Comparison of ENCODE assay signal across 20 mouse cellular contexts in the genomic region with DNA sequence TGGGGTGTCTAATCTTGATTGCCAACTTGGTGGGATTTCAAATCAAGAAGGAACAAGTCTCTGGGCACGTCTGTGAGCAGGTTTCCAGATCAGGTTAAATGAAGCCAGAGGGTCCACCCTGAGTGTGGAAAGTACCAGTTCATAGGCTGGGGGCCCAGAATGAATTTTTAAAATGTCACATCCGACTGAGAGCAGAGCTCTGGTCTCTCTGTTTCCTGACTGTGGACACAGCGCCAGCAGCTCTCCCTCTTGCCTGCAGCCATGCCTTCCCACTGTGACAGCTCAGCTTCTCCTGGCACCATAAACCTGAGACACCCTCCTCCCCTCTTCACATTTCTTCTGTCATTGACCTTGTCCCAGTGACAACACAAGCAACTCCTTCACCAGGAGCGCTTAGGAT. TPM values are rescaled to one million over a fixed set of nuclear protein-coding genes. Genes with fewer than 3 reads are reported as not detected.
DNase-seq lines count a peak whose midpoint lies in the region; ATAC-seq and TF ChIP-seq lines count a peak whose summit lies in the region.
"Had no signal": no experiment of that assay in that cellular context is flagged by ENCODE, and none has a peak within 500 bp of the region (broad histone marks: within the 10 kb centered on the region; RNA-seq: fewer than 3 reads in every experiment).

No protein-coding gene starts in this region.

- peak; percentile 52 to 69 for DNase-seq in cerebellum, adult 2 months
- DNase-seq in heart, adult 11 months: peak; percentile 62
- DNase-seq in heart, postnatal 4 days: no peak
- no peak for DNase-seq in hindbrain, postnatal 0 days (ENCODE audit: low spot score)
- peak; percentile 53 to 67 for DNase-seq in cerebellum, postnatal 25 days
- DNase-seq: adrenal gland, postnatal 14 days; gastrocnemius, postnatal 25 days; kidney, adult 11 months; kidney, adult 9 months had no signal

- no peak for TF ChIP-seq POLR2A in cerebellum, adult 2 months (IDR thresholded peaks at IDR 0.05; ENCODE audit: borderline replicate concordance, insufficient read depth, low read length)

- peak overlapping the region; percentile 68 for H3K27ac ChIP-seq in cerebellum, adult 2 months (ENCODE audit: insufficient read depth, low read length)
- H3K27ac ChIP-seq in hindbrain, postnatal 0 days: peak overlapping the region; percentile 52
- no peak overlapping the region for H3K27ac ChIP-seq in hindbrain, embryonic 12.5 days
- no peak overlapping the region for H3K27ac ChIP-seq in intestine, embryonic 16.5 days (ENCODE audit: low read length)
- H3K27ac ChIP-seq: embryonic facial prominence, embryonic 13.5 days; forebrain, embryonic 12.5 days; hindbrain, embryonic 10.5 days; hindbrain, embryonic 15.5 days; kidney, postnatal 0 days had no signal

- H3K4me1 ChIP-seq in cerebellum, adult 2 months (ENCODE audit: control insufficient read depth, insufficient read depth, low read length): peaks cover 23% of the 10 kb centered on the region
- H3K4me1 ChIP-seq in hindbrain, postnatal 0 days (ENCODE audit: insufficient read depth, low read length): no peaks in the 10 kb centered on the region
- H3K4me1 ChIP-seq in hindbrain, embryonic 12.5 days: 0 out of 2 replicates have a peak, but pooled peaks cover 4% of the 10 kb centered on the region
- H3K4me1 ChIP-seq in intestine, embryonic 16.5 days (ENCODE audit: control insufficient read depth, insufficient read depth, low read length): peaks cover 12% of the 10 kb centered on the region

- no peak for ATAC-seq in cerebellum, adult (ENCODE audit: insufficient number of reproducible peaks, low FRiP score, low TSS enrichment)
- no peak for ATAC-seq in hindbrain, postnatal 0 days
- no peak for ATAC-seq in hindbrain, embryonic 12.5 days (ENCODE audit: low FRiP score)
- ATAC-seq in intestine, embryonic 16.5 days: no peak
- ATAC-seq: forebrain, embryonic 16.5 days; inflammation-experienced regulatory T-cells, adult 6 months had no signal

- no peaks in the 10 kb centered on the region for H3K27me3 ChIP-seq in cerebellum, adult 2 months (ENCODE audit: control insufficient read depth, insufficient read depth, low read length)
- no peaks in the 10 kb centered on the region for H3K27me3 ChIP-seq in hindbrain, postnatal 0 days (ENCODE audit: insufficient read depth, low read length)
- H3K27me3 ChIP-seq in hindbrain, embryonic 12.5 days: no peaks in the 10 kb centered on the region
- H3K27me3 ChIP-seq in intestine, embryonic 16.5 days (replicated peaks; ENCODE audit: control insufficient read depth, insufficient read depth, low read length): no peaks in the 10 kb centered on the region
- H3K27me3 ChIP-seq: embryonic facial prominence, embryonic 13.5 days; heart, embryonic 12.5 days; hindbrain, embryonic 15.5 days had no signal

- no peaks in the 10 kb centered on the region for H3K36me3 ChIP-seq in hindbrain, postnatal 0 days (ENCODE audit: insufficient read depth, low read length)
- H3K36me3 ChIP-seq in hindbrain, embryonic 12.5 days: no peaks in the 10 kb centered on the region
- H3K36me3 ChIP-seq in intestine, embryonic 16.5 days (ENCODE audit: control insufficient read depth, insufficient read depth, low read length): no peaks in the 10 kb centered on the region
- H3K36me3 ChIP-seq: embryonic facial prominence, embryonic 13.5 days; forebrain, embryonic 12.5 days; heart, embryonic 12.5 days; hindbrain, embryonic 10.5 days; hindbrain, embryonic 15.5 days had no signal

- H3K4me2 ChIP-seq in hindbrain, postnatal 0 days (ENCODE audit: low read depth, low read length): no peak overlapping the region
- no peak overlapping the region for H3K4me2 ChIP-seq in hindbrain, embryonic 12.5 days (replicated peaks)
- H3K4me2 ChIP-seq in intestine, embryonic 16.5 days (ENCODE audit: low read depth, low read length): no peak overlapping the region
- H3K4me2 ChIP-seq: embryonic facial prominence, embryonic 13.5 days; forebrain, embryonic 12.5 days; heart, embryonic 12.5 days; hindbrain, embryonic 15.5 days had no signal

- no peak overlapping the region for H3K4me3 ChIP-seq in cerebellum, adult 2 months (replicated peaks; ENCODE audit: insufficient read depth, low read depth, low read length)
- no peak overlapping the region for H3K4me3 ChIP-seq in hindbrain, postnatal 0 days (ENCODE audit: low read length)
- no peak overlapping the region for H3K4me3 ChIP-seq in hindbrain, embryonic 12.5 days
- H3K4me3 ChIP-seq in intestine, embryonic 16.5 days (ENCODE audit: low read length): no peak overlapping the region
- H3K4me3 ChIP-seq: embryonic facial prominence, embryonic 13.5 days; forebrain, embryonic 12.5 days; heart, embryonic 12.5 days; hindbrain, embryonic 10.5 days; hindbrain, embryonic 15.5 days had no signal

- no peaks in the 10 kb centered on the region for H3K9me3 ChIP-seq in hindbrain, postnatal 0 days (ENCODE audit: low read length)
- no peaks in the 10 kb centered on the region for H3K9me3 ChIP-seq in hindbrain, embryonic 12.5 days (replicated peaks)
- no peaks in the 10 kb centered on the region for H3K9me3 ChIP-seq in intestine, embryonic 16.5 days (ENCODE audit: control insufficient read depth, low read length)
- H3K9me3 ChIP-seq: embryonic facial prominence, embryonic 13.5 days; forebrain, embryonic 12.5 days; heart, embryonic 12.5 days; hindbrain, embryonic 10.5 days; hindbrain, embryonic 15.5 days had no signal

- no peak for TF ChIP-seq CTCF in cerebellum, adult 2 months (IDR thresholded peaks at IDR 0.05; ENCODE audit: borderline replicate concordance, insufficient read depth, low read depth, low read length)
- no peak for TF ChIP-seq CTCF in hindbrain, postnatal 0 days (IDR thresholded peaks at IDR 0.05; ENCODE audit: low read depth)

- 10% methylated on average over 4 of the region's 4 CpGs for WGBS in cerebellum, adult 2 months
- WGBS in hindbrain, postnatal 0 days: 66% methylated on average over 4 of the region's 4 CpGs
- WGBS in hindbrain, embryonic 12.5 days: 69% methylated on average over 4 of the region's 4 CpGs
- 79% methylated on average over 4 of the region's 4 CpGs for WGBS in intestine, embryonic 16.5 days

- no peak overlapping the region for H3K9ac ChIP-seq in hindbrain, postnatal 0 days (replicated peaks; ENCODE audit: low read length)
- H3K9ac ChIP-seq in hindbrain, embryonic 12.5 days: no peak overlapping the region
- H3K9ac ChIP-seq in intestine, embryonic 16.5 days (ENCODE audit: low read depth, low read length): no peak overlapping the region
- H3K9ac ChIP-seq: embryonic facial prominence, embryonic 13.5 days; forebrain, embryonic 12.5 days; heart, embryonic 12.5 days; hindbrain, embryonic 15.5 days had no signal

RNA-seq across cellular contexts. Expression of gene Rnft1, which starts 15.5 kb away (rescaled TPM):
- polyA plus RNA-seq in cerebellum, adult 2 months (2012; rRNA removed): 11.4 and 11.6 TPM in 2 replicates
- total RNA-seq in heart, postnatal 4 days (2021): 10 to 100 TPM; 28.9 to 33.1 TPM
- total RNA-seq in hindbrain, postnatal 0 days (2014; rRNA removed): 5.1 and 5.7 TPM in 2 replicates
- 15.0 and 16.3 TPM in 2 replicates for polyA plus RNA-seq in hindbrain, postnatal 0 days (2015; fragmentation: Nextera tagmentation; extraction: Ambion mirVana)
- 22.4 and 24.6 TPM in 2 replicates for polyA plus RNA-seq in hindbrain, embryonic 12.5 days (2016; fragmentation: Nextera tagmentation; extraction: Ambion mirVana)
- polyA plus RNA-seq in intestine, embryonic 16.5 days (2015; fragmentation: Nextera tagmentation; extraction: Ambion mirVana): 69.0 and 69.1 TPM in 2 replicates

Comparison
In these comparisons a context has a peak if more than half of its experiments do, and no peak if none do; other contexts are left out.
1. DNase-seq: peak in cerebellum, adult 2 months (2 of 2), heart, adult 11 months (single experiment) and cerebellum, postnatal 25 days (2 of 2); none in heart, postnatal 4 days (single experiment) and hindbrain, postnatal 0 days (single experiment).
2. H3K27ac ChIP-seq: peak in cerebellum, adult 2 months (single experiment) and hindbrain, postnatal 0 days (single experiment); none in hindbrain, embryonic 12.5 days (single experiment) and intestine, embryonic 16.5 days (single experiment).